Mouse (Mus musculus) liver, embryonic 14.5 days (tissue): ENCODE results near the gene Htr5b. TPM values are rescaled to one million over a fixed set of nuclear protein-coding genes. Genes with fewer than 3 reads are reported as not detected.

Experiments used
- ATAC-seq: fragments of 200-750 bp; cut with Nextera tagmentation; 2 replicates; pipeline ENCODE4 v1.8.0; 2017; ENCODE audit warnings: moderate number of reproducible peaks, mild to moderate bottlenecking, moderate library complexity; ENCODE audit not compliant: insufficient read depth
- DNase-seq, 3 experiments: peaks; one replicate each; pipeline ENCODE4 v3.0.0-alpha.2; 2012 to 2013; ENCODE audit warnings: low read depth in 3 of 3, low spot score in 3 of 3
- H3K27ac ChIP-seq: fragments of 300-500 bp; sonication (generic); 2 replicates; pipeline ENCODE4 v1.5.1; 2014; ENCODE audit warnings: moderate library complexity, mild to moderate bottlenecking, control low read depth, inconsistent platforms
- H3K27me3 ChIP-seq: fragments of 300-500 bp; sonication (generic); 2 replicates; pipeline ENCODE4 v1.6.1; 2014; ENCODE audit warnings: mild to moderate bottlenecking, low read length, moderate library complexity; ENCODE audit not compliant: control insufficient read depth, insufficient read depth
- H3K36me3 ChIP-seq: fragments of 300-500 bp; sonication (generic); replicated peaks from 2 replicates; pipeline ENCODE4 v1.6.1; 2014; ENCODE audit warnings: low read depth; ENCODE audit not compliant: control insufficient read depth, insufficient read depth
- H3K4me1 ChIP-seq, 2 experiments: fragments of 200-500 bp in 1 of 2; fragments of 300-500 bp in 1 of 2; sonication (generic) in 1 of 2; replicated peaks; 2 replicates each; pipeline ENCODE4 v1.6.1; 2012 to 2014; ENCODE audit warnings: antibody characterized with exemption in 1 of 2, inconsistent platforms in 1 of 2, low read length in 1 of 2; ENCODE audit not compliant: control insufficient read depth in 2 of 2, insufficient read depth in 2 of 2
- H3K4me2 ChIP-seq: fragments of 300-500 bp; sonication (generic); 2 replicates; pipeline ENCODE4 v1.6.1; 2014; ENCODE audit warnings: low read depth, mild to moderate bottlenecking, control low read depth, moderate library complexity
- H3K4me3 ChIP-seq, 2 experiments: fragments of 200-500 bp in 1 of 2; fragments of 300-500 bp in 1 of 2; sonication (generic) in 1 of 2; 2 replicates each; pipeline ENCODE4 v1.5.1; 2012 to 2014; ENCODE audit warnings: low read depth in 2 of 2, low read length in 2 of 2, mild to moderate bottlenecking in 2 of 2, control low read depth in 1 of 2, inconsistent platforms in 1 of 2, moderate library complexity in 1 of 2; ENCODE audit not compliant: insufficient read depth in 1 of 2
- H3K9ac ChIP-seq: fragments of 300-500 bp; sonication (generic); replicated peaks from 2 replicates; pipeline ENCODE4 v1.6.1; 2014; ENCODE audit warnings: mild to moderate bottlenecking, control low read depth, moderate library complexity
- H3K9me3 ChIP-seq: fragments of 300-500 bp; sonication (generic); 2 replicates; pipeline ENCODE4 v1.6.1; 2016; ENCODE audit warnings: low read length, mixed read lengths; ENCODE audit not compliant: control insufficient read depth
- CTCF ChIP-seq: IDR thresholded peaks from 2 replicates; pipeline ENCODE4 v1.5.1; 2016; ENCODE audit warnings: antibody characterized with exemption, low read depth, control low read depth
- EP300 ChIP-seq: IDR thresholded peaks from 2 replicates; pipeline ENCODE4 v1.6.1; 2016; ENCODE audit warnings: antibody characterized with exemption, low read depth
- WGBS: fragments of 180-500 bp; shearing (Covaris S2); extraction: QIAGEN DNeasy Blood & Tissue Kit; methylation state at CpG from one replicate; pipeline ENCODE4 v1.1.7; 2014; ENCODE audit not compliant: insufficient replicate concordance; 5-methylcytosine and 5-hydroxymethylcytosine counted together
- polyA plus RNA-seq, 2 experiments: library from polyadenylated mRNA; depleted of rRNA in 1 of 2; stranded (reverse) in 1 of 2; unstranded in 1 of 2; fragments of >200 nt; fragmentation: Nextera tagmentation in 1 of 2; extraction: Ambion mirVana in 1 of 2; gene quantifications; 2 replicates each; pipeline versions ENCODE4 v1.2.1 to v1.2.3; 2012 to 2014

Gene Htr5b
- polyA plus RNA-seq, 2 experiments = not detected

- 52% methylated on average over 1 of the region's 1 CpGs for WGBS
- ATAC-seq = no peak
- Histone ChIP-seq H3K4me3 (no peak overlapping the region), H3K27ac (no peak overlapping the region), H3K9ac (no peak overlapping the region), H3K9me3 (no peaks in the 10 kb centered on the region), H3K27me3 (no peaks in the 10 kb centered on the region), H3K4me1 (no peaks in the 10 kb centered on the region), H3K4me2 (no peak overlapping the region), H3K36me3 (no peaks in the 10 kb centered on the region)
- TF ChIP-seq EP300 (no peak), CTCF (no peak)
- no peak for DNase-seq
Measured at GRCm38 (mm10) chr1:121518609-121519008, 9.7 kb downstream of the Htr5b start.

- no peak overlapping the region for H3K9ac ChIP-seq
- H3K4me1 ChIP-seq = no peaks in the 10 kb centered on the region
- H3K4me2 ChIP-seq = no peak overlapping the region
- H3K27ac ChIP-seq = no peak overlapping the region
- TF ChIP-seq CTCF (no peak), EP300 (no peak)
- ATAC-seq (no peak), DNase-seq (no peak)
- 75% methylated on average over 2 of the region's 2 CpGs for WGBS
- H3K36me3 ChIP-seq = no peaks in the 10 kb centered on the region
- no peaks in the 10 kb centered on the region for H3K27me3 ChIP-seq
- no peaks in the 10 kb centered on the region for H3K9me3 ChIP-seq
- no peak overlapping the region for H3K4me3 ChIP-seq
Measured at GRCm38 (mm10) chr1:121511966-121512365, 16.3 kb downstream of the Htr5b start.

- ATAC-seq = no peak
Measured at GRCm38 (mm10) chr1:121511186-121511585, 17.1 kb downstream of the Htr5b start.

GRCm38 (mm10) chr1:121510420-121511140 lies 17.7 kb downstream of the Htr5b start:
- H3K4me3 ChIP-seq = no peak overlapping the region
- no peak overlapping the region for H3K9ac ChIP-seq
- no peaks in the 10 kb centered on the region for H3K36me3 ChIP-seq
- H3K27me3 ChIP-seq = no peaks in the 10 kb centered on the region
- no peaks in the 10 kb centered on the region for H3K4me1 ChIP-seq
- DNase-seq (no peak), ATAC-seq (no peak)
- TF ChIP-seq EP300 = no peak
- no peak for TF ChIP-seq CTCF
- no peak overlapping the region for H3K27ac ChIP-seq
- H3K4me2 ChIP-seq = no peak overlapping the region
- WGBS = 74% methylated on average over 19 of the region's 19 CpGs
- no peaks in the 10 kb centered on the region for H3K9me3 ChIP-seq

More at GRCm38 (mm10) chr1:121511186-121511585, 17.1 kb downstream of the Htr5b start:
- TF ChIP-seq EP300 (no peak), CTCF (no peak)
- no peak overlapping the region for H3K9ac ChIP-seq
- H3K4me1 ChIP-seq = no peaks in the 10 kb centered on the region
- WGBS = 34% methylated on average over 2 of the region's 2 CpGs
- H3K4me2 ChIP-seq = no peak overlapping the region
- no peak overlapping the region for H3K4me3 ChIP-seq
- DNase-seq = no peak
- H3K27me3 ChIP-seq = no peaks in the 10 kb centered on the region
- H3K9me3 ChIP-seq = no peaks in the 10 kb centered on the region
- no peaks in the 10 kb centered on the region for H3K36me3 ChIP-seq
- H3K27ac ChIP-seq = no peak overlapping the region

GRCm38 (mm10) chr1:121508729-121509128 lies 19.5 kb downstream of the Htr5b start:
- WGBS = 41% methylated on average over 2 of the region's 2 CpGs
- Histone ChIP-seq H3K27ac (no peak overlapping the region), H3K9ac (no peak overlapping the region), H3K4me1 (no peaks in the 10 kb centered on the region), H3K9me3 (no peaks in the 10 kb centered on the region), H3K4me3 (no peak overlapping the region), H3K36me3 (no peaks in the 10 kb centered on the region), H3K27me3 (no peaks in the 10 kb centered on the region), H3K4me2 (no peak overlapping the region)
- DNase-seq = no peak
- ATAC-seq = no peak
- TF ChIP-seq EP300 (no peak), CTCF (no peak)
